In the genomic region with DNA sequence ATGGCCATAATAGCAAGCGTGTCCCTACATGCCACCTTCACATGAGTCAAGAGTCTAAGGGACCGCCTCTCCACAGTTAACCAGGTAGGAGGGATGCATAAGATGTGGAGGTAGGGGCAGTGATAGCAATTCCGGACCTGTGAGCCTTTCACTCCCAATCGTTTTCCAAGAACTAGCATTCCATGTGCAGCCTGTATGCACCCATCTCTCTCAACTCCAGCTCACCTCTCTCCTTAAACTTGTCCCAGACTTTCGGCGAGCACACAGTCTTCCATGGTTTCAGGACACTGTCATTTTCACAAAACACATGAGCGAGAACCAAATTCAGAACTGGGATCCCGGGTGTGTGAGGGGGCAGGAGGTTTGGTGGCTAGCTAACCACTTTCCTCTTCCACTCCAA, we compare ENCODE assay signal across 8 mouse cellular contexts. TPM values are rescaled to one million over a fixed set of nuclear protein-coding genes. Genes with fewer than 3 reads are reported as not detected.
DNase-seq lines count a peak whose midpoint lies in the region; ATAC-seq and TF ChIP-seq lines count a peak whose summit lies in the region.

No protein-coding gene starts in this region.

- no peaks in the 10 kb centered on the region for H3K36me3 ChIP-seq in lung, postnatal 0 days (ENCODE audit: insufficient read depth, low read length)
- H3K36me3 ChIP-seq in heart, embryonic 14.5 days (ENCODE audit: control insufficient read depth, insufficient read depth, low read length), result 0 out of 2 replicates have a peak, but pooled peaks cover 3% of the 10 kb centered on the region
- no peaks in the 10 kb centered on the region for H3K36me3 ChIP-seq in liver, embryonic 16.5 days (ENCODE audit: control insufficient read depth, insufficient read depth)

- peak; percentile 27 for DNase-seq in cerebellum, adult 11 months
- no peak for DNase-seq in cerebellum, adult 11-12 months
- no peak for DNase-seq in lung, postnatal 0 days (ENCODE audit: low spot score)
- DNase-seq in lung, adult 18-20 months, result no peak

- ATAC-seq in lung, postnatal 0 days, result peak; percentile 20; the same call in 1 of the 2 replicates
- ATAC-seq in heart, embryonic 14.5 days (ENCODE audit: insufficient number of reproducible peaks, insufficient read depth, low FRiP score, low read depth), result no peak
- ATAC-seq in liver, embryonic 16.5 days (ENCODE audit: low read depth), result no peak
- ATAC-seq in megakaryocyte progenitor cell, adult 5-6 weeks (replicated peaks; ENCODE audit: poor library complexity), result no peak
- no peak for ATAC-seq in erythroid progenitor cell, adult 5-6 weeks (replicated peaks; ENCODE audit: low FRiP score, poor library complexity, severe bottlenecking)

- peak overlapping the region; percentile 55 for H3K9ac ChIP-seq in lung, postnatal 0 days (replicated peaks; ENCODE audit: low read depth)
- peak overlapping the region; percentile 87 for H3K9ac ChIP-seq in heart, embryonic 14.5 days (ENCODE audit: low read length)
- peak overlapping the region; percentile 66; the same call in 1 of the 2 replicates for H3K9ac ChIP-seq in liver, embryonic 16.5 days (ENCODE audit: low read depth, low read length)

- peak overlapping the region; percentile 77 for H3K4me3 ChIP-seq in lung, postnatal 0 days (ENCODE audit: low read depth, low read length)
- peak overlapping the region; percentile 58 to 83 for H3K4me3 ChIP-seq in heart, embryonic 14.5 days (ENCODE audit: control insufficient read depth in 1 of 2, insufficient read depth in 1 of 2, low read depth in 1 of 2, low read length in 2 of 2)
- peak overlapping the region; percentile 72 for H3K4me3 ChIP-seq in liver, embryonic 16.5 days (ENCODE audit: low read depth, low read length)

- TF ChIP-seq CTCF in lung, postnatal 0 days (IDR thresholded peaks at IDR 0.05), result no peak

- no peak overlapping the region for H3K27ac ChIP-seq in lung, postnatal 0 days (ENCODE audit: low read length)
- H3K27ac ChIP-seq in heart, embryonic 14.5 days (replicated peaks in 1 of 2; ENCODE audit: control insufficient read depth in 1 of 2, insufficient read depth in 1 of 2, low read depth in 2 of 2, low read length in 2 of 2), result no peak overlapping the region
- no peak overlapping the region for H3K27ac ChIP-seq in liver, embryonic 16.5 days (ENCODE audit: low read length)

- H3K4me1 ChIP-seq in lung, postnatal 0 days (ENCODE audit: insufficient read depth, low read depth, low read length), result no peaks in the 10 kb centered on the region
- H3K4me1 ChIP-seq in heart, embryonic 14.5 days (ENCODE audit: control insufficient read depth in 2 of 2, insufficient read depth in 2 of 2, low read length in 2 of 2), result peaks cover 3 to 4% of the 10 kb centered on the region in 2 experiments; a peak in 3 of 4 replicates
- H3K4me1 ChIP-seq in liver, embryonic 16.5 days (ENCODE audit: control insufficient read depth, low read depth, low read length), result no peaks in the 10 kb centered on the region; the same call in none of the 2 replicates

- 22% methylated on average over 8 of the region's 8 CpGs for WGBS in lung, postnatal 0 days
- WGBS in heart, embryonic 14.5 days, result 45% methylated on average over 8 of the region's 8 CpGs
- WGBS in liver, embryonic 16.5 days (ENCODE audit: insufficient replicate concordance), result 37% methylated on average over 8 of the region's 8 CpGs

- TF ChIP-seq EP300 in lung, postnatal 0 days (IDR thresholded peaks at IDR 0.05), result no peak

- no peaks in the 10 kb centered on the region for H3K9me3 ChIP-seq in lung, postnatal 0 days (ENCODE audit: low read length)
- no peaks in the 10 kb centered on the region for H3K9me3 ChIP-seq in heart, embryonic 14.5 days (ENCODE audit: control insufficient read depth, low read length)
- no peaks in the 10 kb centered on the region for H3K9me3 ChIP-seq in liver, embryonic 16.5 days (replicated peaks; ENCODE audit: control insufficient read depth, low read length)

- H3K4me2 ChIP-seq in lung, postnatal 0 days (replicated peaks; ENCODE audit: low read depth, low read length), result peak overlapping the region; percentile 89
- peak overlapping the region; percentile 85 for H3K4me2 ChIP-seq in heart, embryonic 14.5 days (ENCODE audit: low read length)
- H3K4me2 ChIP-seq in liver, embryonic 16.5 days (ENCODE audit: low read depth, low read length), result peak overlapping the region; percentile 85

- no peaks in the 10 kb centered on the region for H3K27me3 ChIP-seq in lung, postnatal 0 days (replicated peaks; ENCODE audit: insufficient read depth, low read length)
- H3K27me3 ChIP-seq in heart, embryonic 14.5 days (ENCODE audit: control insufficient read depth, insufficient read depth, low read length), result no peaks in the 10 kb centered on the region
- no peaks in the 10 kb centered on the region for H3K27me3 ChIP-seq in liver, embryonic 16.5 days (ENCODE audit: control insufficient read depth, insufficient read depth, low read depth, low read length)

RNA-seq across cellular contexts. Expression of gene Zfp248, which starts 0.9 kb away (rescaled TPM):
- polyA plus RNA-seq in lung, postnatal 0 days (2015; fragmentation: Nextera tagmentation; extraction: Ambion mirVana), result 1.8 and 2.7 TPM in 2 replicates
- polyA plus RNA-seq in heart, embryonic 14.5 days (2014; fragmentation: Nextera tagmentation; extraction: Ambion mirVana), result 4.2 and 4.7 TPM in 2 replicates
- polyA plus RNA-seq in liver, embryonic 16.5 days (2015; fragmentation: Nextera tagmentation; extraction: Ambion mirVana), result 0.84 and 1.0 TPM in 2 replicates
- total RNA-seq in megakaryocyte progenitor cell, adult 5-6 weeks (2015), result 1.9 and 3.3 TPM in 2 replicates
- 1.3 and 2.0 TPM in 2 replicates for total RNA-seq in megakaryocyte progenitor cell, adult 5-6 weeks (2017)
- total RNA-seq in erythroid progenitor cell, adult 5-6 weeks (2015; ENCODE audit: low replicate concordance), result not detected in 2 replicates
- total RNA-seq in erythroid progenitor cell, adult 5-6 weeks (2017; ENCODE audit: low replicate concordance), result 4.4 TPM in 1 of 2 replicates, not detected in the other

RNA-seq across cellular contexts. Expression of gene Zfp9, which starts 24.7 kb away (rescaled TPM):
- polyA plus RNA-seq in lung, postnatal 0 days (2015; fragmentation: Nextera tagmentation; extraction: Ambion mirVana), result 2.6 and 2.7 TPM in 2 replicates
- polyA plus RNA-seq in heart, embryonic 14.5 days (2014; fragmentation: Nextera tagmentation; extraction: Ambion mirVana), result 6.8 and 7.8 TPM in 2 replicates
- polyA plus RNA-seq in liver, embryonic 16.5 days (2015; fragmentation: Nextera tagmentation; extraction: Ambion mirVana), result 1.1 and 1.4 TPM in 2 replicates
- total RNA-seq in megakaryocyte progenitor cell, adult 5-6 weeks (2015), result 0.15 and 0.57 TPM in 2 replicates
- total RNA-seq in megakaryocyte progenitor cell, adult 5-6 weeks (2017), result 0.07 and 0.17 TPM in 2 replicates
- total RNA-seq in erythroid progenitor cell, adult 5-6 weeks (2015; ENCODE audit: low replicate concordance), result not detected in 2 replicates
- total RNA-seq in erythroid progenitor cell, adult 5-6 weeks (2017; ENCODE audit: low replicate concordance), result not detected in 2 replicates

RNA-seq across cellular contexts. Expression of gene Bms1, which starts 35.2 kb away (rescaled TPM):
- polyA plus RNA-seq in lung, postnatal 0 days (2015; fragmentation: Nextera tagmentation; extraction: Ambion mirVana), result 14.9 and 15.4 TPM in 2 replicates
- 20.4 and 20.7 TPM in 2 replicates for polyA plus RNA-seq in heart, embryonic 14.5 days (2014; fragmentation: Nextera tagmentation; extraction: Ambion mirVana)
- polyA plus RNA-seq in liver, embryonic 16.5 days (2015; fragmentation: Nextera tagmentation; extraction: Ambion mirVana), result 14.7 and 15.1 TPM in 2 replicates
- 34.2 and 39.2 TPM in 2 replicates for total RNA-seq in megakaryocyte progenitor cell, adult 5-6 weeks (2015)
- total RNA-seq in megakaryocyte progenitor cell, adult 5-6 weeks (2017), result 81.0 and 111 TPM in 2 replicates
- total RNA-seq in erythroid progenitor cell, adult 5-6 weeks (2015; ENCODE audit: low replicate concordance), result 11.9 and 18.0 TPM in 2 replicates
- total RNA-seq in erythroid progenitor cell, adult 5-6 weeks (2017; ENCODE audit: low replicate concordance), result 17.6 and 20.0 TPM in 2 replicates
